8 mouse cellular contexts compared by ENCODE assay signal in genomic region chr10:17230040-17230818, GRCm38 (mm10).
DNase-seq lines count a peak whose midpoint lies in the region; TF ChIP-seq lines count a peak whose summit lies in the region.

No protein-coding gene starts in this region.

- TF ChIP-seq CTCF in lung, adult 2 months (IDR thresholded peaks at IDR 0.05; ENCODE audit: insufficient read depth, low read length), result no peak
- no peak for TF ChIP-seq CTCF in thymus, adult 2 months (IDR thresholded peaks at IDR 0.05; ENCODE audit: borderline replicate concordance, control insufficient read depth, extremely low read depth, insufficient read depth, low read length, poor library complexity)

- DNase-seq in lung, adult 18-20 months, result peak; percentile 26 to 45
- DNase-seq in lung, adult 2 months, result no peak
- peak; percentile 53 for DNase-seq in forebrain, embryonic 10.5 days (ENCODE audit: extremely low spot score, low spot score)
- peak; percentile 17 for DNase-seq in kidney, postnatal 10 days
- DNase-seq in neural tube, embryonic 10.5 days (ENCODE audit: extremely low spot score, low spot score), result peak; percentile 63
- no peak for DNase-seq in natural killer cell, adult 2 months (ENCODE audit: low spot score in 2 of 2)
- DNase-seq in thymus, adult 18-20 months, result no peak
- DNase-seq in thymus, adult 2 months, result no peak

- WGBS in lung, adult 2 months, result 29% methylated on average over 16 of the region's 16 CpGs
- 2% methylated on average over 16 of the region's 16 CpGs for WGBS in forebrain, embryonic 10.5 days
- 93% methylated on average over 16 of the region's 16 CpGs for WGBS in thymus, adult 2 months

- H3K9me3 ChIP-seq in forebrain, embryonic 10.5 days, result no peaks in the 10 kb centered on the region

- TF ChIP-seq POLR2A in lung, adult 2 months (IDR thresholded peaks at IDR 0.05; ENCODE audit: borderline replicate concordance, extremely low read depth, low read depth, low read length), result no peak
- TF ChIP-seq POLR2A in thymus, adult 2 months (IDR thresholded peaks at IDR 0.05; ENCODE audit: control insufficient read depth, extremely low read depth, insufficient read depth, low read length, poor library complexity), result no peak

- H3K27me3 ChIP-seq in forebrain, embryonic 10.5 days (ENCODE audit: poor library complexity, severe bottlenecking), result peaks cover 62% of the 10 kb centered on the region
- no peaks in the 10 kb centered on the region for H3K27me3 ChIP-seq in thymus, adult 2 months (ENCODE audit: control insufficient read depth, insufficient read depth, low read length)

- no peaks in the 10 kb centered on the region for H3K4me1 ChIP-seq in lung, adult 2 months (ENCODE audit: control insufficient read depth, insufficient read depth, low read length)
- peaks cover 33% of the 10 kb centered on the region for H3K4me1 ChIP-seq in forebrain, embryonic 10.5 days
- no peaks in the 10 kb centered on the region for H3K4me1 ChIP-seq in thymus, adult 2 months (replicated peaks; ENCODE audit: control insufficient read depth, insufficient read depth, low read length)

- H3K36me3 ChIP-seq in forebrain, embryonic 10.5 days (replicated peaks), result no peaks in the 10 kb centered on the region
- no peaks in the 10 kb centered on the region for H3K36me3 ChIP-seq in thymus, adult 2 months (ENCODE audit: control insufficient read depth, insufficient read depth, low read length)

- H3K4me3 ChIP-seq in lung, adult 2 months (replicated peaks; ENCODE audit: extremely low read depth, low read depth, low read length), result no peak overlapping the region
- H3K4me3 ChIP-seq in forebrain, embryonic 10.5 days, result peak overlapping the region; percentile 37
- H3K4me3 ChIP-seq in thymus, adult 2 months (ENCODE audit: control insufficient read depth, insufficient read depth, low read length), result no peak overlapping the region

- H3K27ac ChIP-seq in forebrain, embryonic 10.5 days, result peak overlapping the region; percentile 80
- H3K27ac ChIP-seq in thymus, adult 2 months (ENCODE audit: control insufficient read depth, insufficient read depth, low read length), result no peak overlapping the region

Comparison
In these comparisons a context has a peak if more than half of its experiments do, and no peak if none do; other contexts are left out.
1. DNase-seq: peak in lung, adult 18-20 months (2 of 2), forebrain, embryonic 10.5 days (single experiment), kidney, postnatal 10 days (single experiment) and neural tube, embryonic 10.5 days (single experiment); none in lung, adult 2 months (single experiment), natural killer cell, adult 2 months (0 of 2), thymus, adult 18-20 months (0 of 2) and thymus, adult 2 months (single experiment).